Mouse (Mus musculus) heart, embryonic 15.5 days (tissue): Measurements from ENCODE around the gene Ppp1r35. TPM values are rescaled to one million over a fixed set of nuclear protein-coding genes. Genes with fewer than 3 reads are reported as not detected.

Experiments
- ATAC-seq: fragments of 200-750 bp; cut with Nextera tagmentation; replicated peaks from 2 replicates; pipeline ENCODE4 v1.8.0; 2017; ENCODE audit warnings: low read depth, moderate TSS enrichment; ENCODE audit not compliant: insufficient number of reproducible peaks, insufficient read depth, low FRiP score
- H3K27ac ChIP-seq: fragments of 300-500 bp; sonication (generic); 2 replicates; pipeline ENCODE4 v1.5.1; 2015; ENCODE audit warnings: mild to moderate bottlenecking, inconsistent platforms
- H3K27me3 ChIP-seq: fragments of 300-500 bp; sonication (generic); 2 replicates; pipeline ENCODE4 v1.6.1; 2015; ENCODE audit warnings: inconsistent platforms
- H3K36me3 ChIP-seq: fragments of 300-500 bp; sonication (generic); 2 replicates; pipeline ENCODE4 v1.6.1; 2015; ENCODE audit warnings: mild to moderate bottlenecking, inconsistent platforms
- H3K4me1 ChIP-seq: fragments of 300-500 bp; sonication (generic); replicated peaks from 2 replicates; pipeline ENCODE4 v1.6.1; 2015; ENCODE audit warnings: inconsistent platforms
- H3K4me2 ChIP-seq: fragments of 300-500 bp; sonication (generic); 2 replicates; pipeline ENCODE4 v1.6.1; 2015; ENCODE audit warnings: inconsistent platforms, mild to moderate bottlenecking, moderate library complexity
- H3K4me3 ChIP-seq: fragments of 300-500 bp; sonication (generic); 2 replicates; pipeline ENCODE4 v1.5.1; 2015; ENCODE audit warnings: mild to moderate bottlenecking, inconsistent platforms
- H3K9ac ChIP-seq: fragments of 300-500 bp; sonication (generic); 2 replicates; pipeline ENCODE4 v1.6.1; 2015; ENCODE audit warnings: mild to moderate bottlenecking, inconsistent platforms
- H3K9me3 ChIP-seq: fragments of 300-500 bp; sonication (generic); replicated peaks from 2 replicates; pipeline ENCODE4 v1.6.1; 2016; ENCODE audit warnings: inconsistent platforms
- WGBS: fragments of 180-500 bp; shearing (Covaris S2); methylation state at CpG from one replicate; pipeline ENCODE4 v1.1.7; 2015; ENCODE audit warnings: mixed read lengths; 5-methylcytosine and 5-hydroxymethylcytosine counted together
- polyA plus RNA-seq: library from polyadenylated mRNA; unstranded; fragments of >200 nt; fragmentation: Nextera tagmentation; extraction: Ambion mirVana; gene quantifications from 2 replicates; pipeline ENCODE4 v1.2.1, GENCODE M21; 2015

Gene Ppp1r35
- polyA plus RNA-seq, 1 experiment from 2014 or later, result 21.1 TPM

- WGBS, result 56% methylated on average over 13 of the region's 13 CpGs
- no peak for ATAC-seq
Observed at GRCm38 (mm10) chr5:137753111-137753832, 25.4 kb upstream of the Ppp1r35 start.

GRCm38 (mm10) chr5:137755425-137755824 is 23.2 kb upstream of the Ppp1r35 start:
- no peaks in the 10 kb centered on the region for H3K27me3 ChIP-seq
- no peaks in the 10 kb centered on the region for H3K9me3 ChIP-seq
- WGBS, result 81% methylated on average over 5 of the region's 5 CpGs
- no peak overlapping the region for H3K4me2 ChIP-seq
- no peak for ATAC-seq
- no peak overlapping the region for H3K9ac ChIP-seq
- H3K27ac ChIP-seq, result peak overlapping the region; percentile 74; the same call in 1 of the 2 replicates
- peaks cover 31% of the 10 kb centered on the region for H3K36me3 ChIP-seq
- no peak overlapping the region for H3K4me3 ChIP-seq
- H3K4me1 ChIP-seq, result peaks cover 79% of the 10 kb centered on the region

More at GRCm38 (mm10) chr5:137753111-137753832, 25.4 kb upstream of the Ppp1r35 start:
- Histone ChIP-seq H3K36me3 (peaks cover 19% of the 10 kb centered on the region), H3K27me3 (no peaks in the 10 kb centered on the region), H3K4me2 (peak overlapping the region; percentile 19; the same call in 1 of the 2 replicates), H3K9me3 (no peaks in the 10 kb centered on the region), H3K9ac (0 out of 2 replicates have a peak overlapping the region, but pooled peaks have one; percentile 23), H3K4me3 (no peak overlapping the region), H3K27ac (peak overlapping the region; percentile 59), H3K4me1 (peaks cover 79% of the 10 kb centered on the region)

- Histone ChIP-seq H3K9ac (peak overlapping the region; percentile 1; the same call in 1 of the 2 replicates), H3K27ac (peak overlapping the region; percentile 74; the same call in 1 of the 2 replicates), H3K4me2 (no peak overlapping the region), H3K4me3 (no peak overlapping the region), H3K36me3 (peaks cover 31% of the 10 kb centered on the region), H3K9me3 (no peaks in the 10 kb centered on the region), H3K27me3 (no peaks in the 10 kb centered on the region), H3K4me1 (peaks cover 73% of the 10 kb centered on the region)
- no peak for ATAC-seq
- WGBS, result 47% methylated on average over 3 of the region's 3 CpGs
Observed at GRCm38 (mm10) chr5:137756106-137756505, 22.5 kb upstream of the Ppp1r35 start.

- Histone ChIP-seq H3K36me3 (peaks cover 24% of the 10 kb centered on the region), H3K9me3 (no peaks in the 10 kb centered on the region), H3K27ac (peak overlapping the region; percentile 74), H3K27me3 (no peaks in the 10 kb centered on the region), H3K9ac (no peak overlapping the region), H3K4me2 (peak overlapping the region; percentile 6; the same call in 1 of the 2 replicates), H3K4me3 (no peak overlapping the region), H3K4me1 (peaks cover 63% of the 10 kb centered on the region)
- peak; percentile 24; the same call in 1 of the 2 replicates for ATAC-seq
- 32% methylated on average over 10 of the region's 10 CpGs for WGBS
Observed at GRCm38 (mm10) chr5:137756882-137757661, 21.6 kb upstream of the Ppp1r35 start.

GRCm38 (mm10) chr5:137757887-137758286 is 20.8 kb upstream of the Ppp1r35 start:
- H3K36me3 ChIP-seq, result peaks cover 18% of the 10 kb centered on the region
- peak overlapping the region; percentile 74 for H3K27ac ChIP-seq
- peak; percentile 65 for ATAC-seq
- H3K9ac ChIP-seq, result peak overlapping the region; percentile 28; the same call in 1 of the 2 replicates
- no peaks in the 10 kb centered on the region for H3K27me3 ChIP-seq
- H3K9me3 ChIP-seq, result no peaks in the 10 kb centered on the region
- no peak overlapping the region for H3K4me3 ChIP-seq
- 0 out of 2 replicates have a peak overlapping the region, but pooled peaks have one; percentile 6 for H3K4me2 ChIP-seq
- peaks cover 57% of the 10 kb centered on the region for H3K4me1 ChIP-seq
- WGBS, result 60% methylated on average over 6 of the region's 6 CpGs

GRCm38 (mm10) chr5:137758921-137759534 is 19.6 kb upstream of the Ppp1r35 start:
- H3K9me3 ChIP-seq, result no peaks in the 10 kb centered on the region
- H3K4me3 ChIP-seq, result no peak overlapping the region
- no peak overlapping the region for H3K9ac ChIP-seq
- H3K36me3 ChIP-seq, result peaks cover 17% of the 10 kb centered on the region
- WGBS, result 85% methylated on average over 19 of the region's 19 CpGs
- no peaks in the 10 kb centered on the region for H3K27me3 ChIP-seq
- no peak overlapping the region for H3K4me2 ChIP-seq
- H3K27ac ChIP-seq, result no peak overlapping the region
- ATAC-seq, result no peak
- H3K4me1 ChIP-seq, result peaks cover 47% of the 10 kb centered on the region

GRCm38 (mm10) chr5:137759971-137760412 is 18.7 kb upstream of the Ppp1r35 start:
- 52% methylated on average over 4 of the region's 4 CpGs for WGBS
- Histone ChIP-seq H3K4me1 (peaks cover 47% of the 10 kb centered on the region), H3K9me3 (no peaks in the 10 kb centered on the region), H3K4me3 (no peak overlapping the region), H3K27me3 (no peaks in the 10 kb centered on the region), H3K27ac (no peak overlapping the region; the same call in 1 of the 2 replicates), H3K9ac (no peak overlapping the region), H3K4me2 (no peak overlapping the region), H3K36me3 (peaks cover 17% of the 10 kb centered on the region)
- ATAC-seq, result peak; percentile 70

- ATAC-seq, result no peak
- H3K36me3 ChIP-seq, result no peaks in the 10 kb centered on the region
- no peak overlapping the region for H3K27ac ChIP-seq
- no peak overlapping the region for H3K4me3 ChIP-seq
- peaks cover 9% of the 10 kb centered on the region for H3K4me1 ChIP-seq
- H3K4me2 ChIP-seq, result no peak overlapping the region
- H3K27me3 ChIP-seq, result no peaks in the 10 kb centered on the region
- H3K9me3 ChIP-seq, result no peaks in the 10 kb centered on the region
- H3K9ac ChIP-seq, result no peak overlapping the region
- WGBS, result 63% methylated on average over 9 of the region's 9 CpGs
Observed at GRCm38 (mm10) chr5:137764609-137765340, 13.9 kb upstream of the Ppp1r35 start.

GRCm38 (mm10) chr5:137766270-137766669 is 12.4 kb upstream of the Ppp1r35 start:
- no peak overlapping the region for H3K9ac ChIP-seq
- H3K36me3 ChIP-seq, result no peaks in the 10 kb centered on the region
- H3K9me3 ChIP-seq, result no peaks in the 10 kb centered on the region
- no peak overlapping the region for H3K4me2 ChIP-seq
- no peak overlapping the region for H3K27ac ChIP-seq
- ATAC-seq, result no peak
- H3K4me3 ChIP-seq, result no peak overlapping the region
- H3K4me1 ChIP-seq, result peaks cover 3% of the 10 kb centered on the region; the same call in 1 of the 2 replicates
- H3K27me3 ChIP-seq, result no peaks in the 10 kb centered on the region
- WGBS, result 56% methylated on average over 3 of the region's 3 CpGs

- no peaks in the 10 kb centered on the region for H3K36me3 ChIP-seq
- H3K4me3 ChIP-seq, result no peak overlapping the region
- ATAC-seq, result no peak
- H3K4me1 ChIP-seq, result peaks cover 3% of the 10 kb centered on the region; the same call in 1 of the 2 replicates
- WGBS, result 67% methylated on average over 1 of the region's 1 CpGs
- H3K27ac ChIP-seq, result no peak overlapping the region
- no peak overlapping the region for H3K4me2 ChIP-seq
- no peak overlapping the region for H3K9ac ChIP-seq
- H3K9me3 ChIP-seq, result no peaks in the 10 kb centered on the region
- no peaks in the 10 kb centered on the region for H3K27me3 ChIP-seq
Observed at GRCm38 (mm10) chr5:137768475-137768874, 10.2 kb upstream of the Ppp1r35 start.
